Mouse (Mus musculus): ENCODE results near the gene Tppp3. TPM values are rescaled to one million over a fixed set of nuclear protein-coding genes. Genes with fewer than 3 reads are reported as not detected.

Gene Tppp3
- polyA plus RNA-seq, 1 experiment from 2014 or later: 125 TPM

DNA sequence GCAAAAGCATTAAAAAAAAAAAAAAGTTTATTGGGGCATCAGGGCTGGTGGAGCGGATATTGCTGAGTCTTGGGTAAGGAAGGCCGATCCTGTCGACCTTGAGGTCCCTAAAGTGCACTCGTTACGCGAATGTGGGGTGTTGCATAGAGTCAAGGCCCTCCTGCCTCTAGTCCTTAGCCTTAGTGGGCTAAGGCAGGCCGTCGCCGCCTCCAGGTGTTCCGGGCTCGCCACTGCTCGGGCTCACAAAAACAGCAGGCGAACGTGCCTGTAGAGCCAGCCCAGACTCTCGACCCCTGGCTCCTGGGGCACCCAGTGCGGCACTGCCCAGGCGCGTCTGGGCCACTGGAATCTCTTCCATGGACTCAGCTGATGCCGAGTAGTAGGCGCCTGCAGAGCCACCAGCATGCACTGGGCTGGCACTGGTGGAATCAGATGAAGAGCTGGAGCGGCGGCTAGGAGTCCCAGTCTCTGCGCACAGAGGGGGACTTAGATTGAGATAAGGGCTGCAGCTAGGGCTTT is 1.1 kb upstream of the Tppp3 start:
- no peak overlapping the region for H3K9ac ChIP-seq
- H3K9me3 ChIP-seq: no peaks in the 10 kb centered on the region
- ATAC-seq (replicated peaks): no peak
- H3K36me3 ChIP-seq (replicated peaks): no peaks in the 10 kb centered on the region
- H3K4me2 ChIP-seq: no peak overlapping the region
- 0 out of 2 replicates have a peak, but pooled peaks cover 3% of the 10 kb centered on the region for H3K27me3 ChIP-seq (replicated peaks)
- WGBS: 31% methylated on average over 23 of the region's 23 CpGs
- H3K4me1 ChIP-seq: peaks cover 56% of the 10 kb centered on the region
- H3K27ac ChIP-seq: no peak overlapping the region
- no peak overlapping the region for H3K4me3 ChIP-seq

DNA sequence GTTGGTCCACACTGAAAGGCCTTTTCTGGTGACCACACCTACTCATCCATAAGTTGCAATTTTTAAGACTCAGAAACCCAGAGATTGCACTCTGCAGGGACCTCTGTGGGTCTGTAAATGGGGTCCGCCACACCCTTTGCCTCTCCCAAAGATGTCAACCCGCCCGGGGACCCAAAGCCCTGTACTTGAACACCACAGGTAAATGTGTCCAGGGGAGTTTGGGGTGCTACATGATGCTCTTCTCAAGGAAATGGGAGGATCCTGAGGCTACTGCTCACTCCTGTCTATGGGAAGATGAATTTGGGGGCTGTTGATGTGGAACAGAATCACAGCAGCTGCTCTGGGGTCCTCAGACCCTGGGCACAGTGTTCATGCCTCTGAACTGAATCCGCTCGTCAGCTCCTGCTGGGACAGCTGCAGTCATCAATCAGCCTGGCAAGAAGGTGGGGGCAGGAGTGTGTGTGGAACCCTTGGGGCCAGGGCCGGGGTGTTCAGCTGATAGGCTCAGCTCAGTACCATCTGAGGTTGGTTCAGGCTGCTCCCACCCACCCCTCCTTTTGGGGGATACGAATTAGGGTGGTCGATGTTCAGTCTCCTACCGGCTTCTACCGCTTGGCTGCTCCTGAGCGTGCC is 529 bp downstream of the Tppp3 start:
- H3K4me2 ChIP-seq: peak overlapping the region; percentile 67
- peak overlapping the region; percentile 43 for H3K4me3 ChIP-seq
- 20% methylated on average over 11 of the region's 11 CpGs for WGBS
- peak overlapping the region; percentile 67 for H3K27ac ChIP-seq
- peak overlapping the region; percentile 54 for H3K9ac ChIP-seq
- H3K27me3 ChIP-seq (replicated peaks): 0 out of 2 replicates have a peak, but pooled peaks cover 3% of the 10 kb centered on the region
- no peaks in the 10 kb centered on the region for H3K36me3 ChIP-seq (replicated peaks)
- ATAC-seq (replicated peaks): 0 out of 2 replicates have a peak, but pooled peaks have one; percentile 0
- H3K9me3 ChIP-seq: no peaks in the 10 kb centered on the region
- peaks cover 58% of the 10 kb centered on the region for H3K4me1 ChIP-seq

DNA sequence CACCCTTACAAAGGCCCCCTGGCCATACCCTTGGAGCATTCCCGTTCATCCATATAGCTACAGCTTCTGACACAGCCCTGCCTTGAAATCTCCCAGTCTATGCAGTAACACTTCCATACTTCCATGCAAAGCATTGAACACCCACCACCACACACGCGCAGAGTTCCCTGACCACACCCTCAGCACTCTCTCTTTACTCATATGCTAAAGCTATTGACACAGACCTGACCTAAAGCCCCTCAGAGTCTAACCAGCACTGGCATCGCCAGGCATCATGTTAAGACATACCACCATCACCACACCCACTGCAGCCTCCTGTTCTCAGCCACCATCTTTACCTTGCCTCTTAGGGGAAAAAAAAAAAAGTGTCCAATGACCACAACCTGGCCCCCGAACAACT is 1.1 kb downstream of the Tppp3 start:
- 79% methylated on average over 5 of the region's 5 CpGs for WGBS
- peaks cover 57% of the 10 kb centered on the region for H3K4me1 ChIP-seq

DNA sequence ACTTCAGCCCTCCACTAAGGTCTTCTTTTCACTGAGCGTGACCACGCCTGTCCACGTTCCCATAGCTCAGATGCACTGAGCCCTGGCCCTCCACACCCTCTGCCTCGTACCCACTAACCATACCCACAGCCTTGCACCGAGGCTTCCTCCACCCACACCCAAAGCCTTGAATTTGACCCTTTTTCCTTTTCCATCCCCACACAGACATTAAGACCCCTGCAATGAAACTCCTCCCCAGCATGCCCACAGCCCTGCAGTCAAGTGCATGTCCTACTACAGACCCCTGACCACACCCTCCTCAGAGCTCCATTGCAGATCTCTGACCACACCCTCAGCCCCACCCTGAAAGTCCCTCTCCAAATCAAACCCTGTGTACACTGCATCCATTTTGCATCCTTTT is 1.5 kb downstream of the Tppp3 start:
- Histone ChIP-seq H3K27me3 (replicated peaks) (0 out of 2 replicates have a peak, but pooled peaks cover 3% of the 10 kb centered on the region), H3K4me1 (peaks cover 52% of the 10 kb centered on the region), H3K9me3 (no peaks in the 10 kb centered on the region), H3K4me2 (peak overlapping the region; percentile 67), H3K4me3 (peak overlapping the region; percentile 43), H3K9ac (peak overlapping the region; percentile 30; the same call in 1 of the 2 replicates), H3K27ac (peak overlapping the region; percentile 67), H3K36me3 (replicated peaks) (no peaks in the 10 kb centered on the region)
- 78% methylated on average over 5 of the region's 5 CpGs for WGBS
- no peak for ATAC-seq (replicated peaks)

More for the DNA sequence above, 1.1 kb downstream of the Tppp3 start:
- Histone ChIP-seq H3K27ac (peak overlapping the region; percentile 67), H3K9me3 (no peaks in the 10 kb centered on the region), H3K4me2 (peak overlapping the region; percentile 67), H3K27me3 (replicated peaks) (0 out of 2 replicates have a peak, but pooled peaks cover 3% of the 10 kb centered on the region), H3K4me3 (peak overlapping the region; percentile 43), H3K9ac (peak overlapping the region; percentile 54), H3K36me3 (replicated peaks) (no peaks in the 10 kb centered on the region)
- ATAC-seq (replicated peaks): no peak

DNA sequence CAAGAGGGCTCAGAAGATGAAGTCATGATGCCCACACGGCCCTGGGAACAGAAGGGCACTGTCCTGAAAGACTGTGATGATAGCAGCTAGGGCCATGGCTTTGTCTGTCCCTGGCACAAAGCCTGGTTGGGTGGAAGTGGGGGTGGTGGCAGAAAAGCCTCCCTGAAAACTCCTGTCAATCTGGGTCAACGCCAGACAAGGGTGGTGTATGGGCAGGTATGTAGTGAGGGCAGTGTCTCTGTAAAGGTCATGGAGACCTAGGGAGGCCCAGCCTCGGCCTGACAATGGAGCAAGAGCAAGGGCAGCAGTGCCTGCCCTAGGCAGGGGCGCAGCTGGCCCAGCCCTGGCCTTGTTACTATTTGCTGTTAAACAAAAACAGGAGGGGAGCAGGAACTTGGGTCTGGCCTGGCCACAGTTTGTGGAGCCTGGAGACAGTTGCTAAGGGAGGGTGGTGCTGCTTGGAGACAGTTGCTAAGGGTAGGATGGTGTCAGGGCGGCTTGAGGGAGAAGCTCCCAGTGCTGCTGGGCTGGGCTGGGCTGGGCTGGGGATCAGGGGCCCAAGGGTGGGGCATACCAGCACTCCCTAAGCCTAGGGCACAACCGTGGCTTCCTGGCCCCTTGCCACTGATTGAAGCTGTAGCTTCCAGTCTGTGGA is 2.2 kb downstream of the Tppp3 start:
- 29% methylated on average over 6 of the region's 6 CpGs for WGBS
- Histone ChIP-seq H3K4me2 (peak overlapping the region; percentile 67), H3K9ac (0 out of 2 replicates have a peak overlapping the region, but pooled peaks have one; percentile 12), H3K4me1 (peaks cover 52% of the 10 kb centered on the region), H3K27me3 (replicated peaks) (0 out of 2 replicates have a peak, but pooled peaks cover 3% of the 10 kb centered on the region), H3K27ac (peak overlapping the region; percentile 67), H3K9me3 (no peaks in the 10 kb centered on the region), H3K36me3 (replicated peaks) (no peaks in the 10 kb centered on the region), H3K4me3 (peak overlapping the region; percentile 43)
- ATAC-seq (replicated peaks): peak; percentile 15

DNA sequence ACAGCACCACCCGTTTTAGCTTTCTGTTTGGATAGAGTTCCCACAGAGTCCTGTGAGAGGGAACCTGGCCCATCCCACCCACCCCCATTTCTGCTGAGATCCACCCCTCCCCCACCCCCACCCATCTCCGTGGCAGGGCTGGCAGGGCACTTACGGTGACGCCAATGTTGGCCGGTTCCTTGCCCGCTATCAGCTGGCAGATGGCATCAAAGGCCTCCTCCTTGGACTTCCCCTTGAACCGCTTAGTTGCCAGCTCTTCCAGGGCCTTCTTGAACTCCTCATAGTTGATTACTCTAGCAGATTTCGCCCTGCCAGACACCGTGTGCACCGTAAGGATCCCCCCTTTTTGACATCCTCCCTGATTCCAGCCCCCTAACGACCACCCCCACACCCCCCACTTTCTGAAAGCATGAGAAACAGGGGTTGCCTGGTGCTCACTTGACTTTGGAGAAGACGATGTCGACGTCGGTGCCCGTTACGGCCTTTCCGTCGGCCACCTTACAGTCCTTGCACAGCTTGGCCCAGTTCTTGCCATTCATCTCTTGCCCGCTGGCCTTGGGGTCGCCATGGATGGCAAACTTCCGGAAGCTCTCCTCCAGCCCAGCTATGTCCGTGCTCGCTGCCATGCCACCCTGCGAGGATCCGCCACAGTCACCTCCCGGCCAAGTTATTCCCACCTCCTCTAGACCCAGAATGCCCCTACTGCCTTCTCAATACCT is 3.2 kb downstream of the Tppp3 start:
- WGBS: 91% methylated on average over 27 of the region's 27 CpGs
- H3K9ac ChIP-seq: no peak overlapping the region
- ATAC-seq (replicated peaks): no peak
- no peak overlapping the region for H3K4me2 ChIP-seq
- no peaks in the 10 kb centered on the region for H3K9me3 ChIP-seq
- 0 out of 2 replicates have a peak, but pooled peaks cover 3% of the 10 kb centered on the region for H3K27me3 ChIP-seq (replicated peaks)
- no peak overlapping the region; the same call in 1 of the 2 replicates for H3K27ac ChIP-seq
- H3K4me3 ChIP-seq: no peak overlapping the region
- H3K4me1 ChIP-seq: peaks cover 49% of the 10 kb centered on the region
- H3K36me3 ChIP-seq (replicated peaks): no peaks in the 10 kb centered on the region

DNA sequence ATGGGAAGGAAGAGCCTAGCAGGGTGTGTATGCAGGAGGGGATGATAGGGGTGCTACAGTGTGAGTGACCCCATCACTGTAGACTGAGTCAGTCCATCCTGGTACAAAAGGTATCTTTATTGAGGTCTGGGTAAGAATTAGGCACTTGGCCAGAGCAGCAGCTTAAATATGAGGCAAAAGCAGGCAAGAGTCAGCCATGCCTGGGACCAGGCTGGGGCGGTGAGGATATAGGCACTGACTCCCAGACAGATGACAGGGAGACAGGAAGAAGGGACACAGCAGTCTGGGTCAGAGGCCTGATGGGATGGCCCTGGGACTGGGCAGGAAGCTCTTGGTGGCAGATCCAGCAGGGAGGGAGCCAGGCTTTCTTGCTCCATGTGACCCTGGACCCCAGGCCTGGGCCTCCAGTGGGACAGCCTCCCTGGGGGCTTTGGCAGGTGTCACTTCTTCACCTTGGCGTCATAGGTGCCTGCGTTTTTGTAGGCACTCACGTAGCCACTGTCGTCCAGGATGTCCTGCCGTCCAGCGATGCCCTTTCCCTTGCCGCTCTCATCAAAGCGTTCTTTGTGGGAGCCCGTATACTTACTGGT is 3.8 kb downstream of the Tppp3 start:
- Histone ChIP-seq H3K4me3 (no peak overlapping the region), H3K27me3 (replicated peaks) (0 out of 2 replicates have a peak, but pooled peaks cover under 1% of the 10 kb centered on the region), H3K4me2 (no peak overlapping the region), H3K27ac (peak overlapping the region; percentile 64), H3K4me1 (peaks cover 46% of the 10 kb centered on the region), H3K9ac (no peak overlapping the region), H3K36me3 (replicated peaks) (no peaks in the 10 kb centered on the region), H3K9me3 (no peaks in the 10 kb centered on the region)
- WGBS: 92% methylated on average over 10 of the region's 10 CpGs
- no peak for ATAC-seq (replicated peaks)

DNA sequence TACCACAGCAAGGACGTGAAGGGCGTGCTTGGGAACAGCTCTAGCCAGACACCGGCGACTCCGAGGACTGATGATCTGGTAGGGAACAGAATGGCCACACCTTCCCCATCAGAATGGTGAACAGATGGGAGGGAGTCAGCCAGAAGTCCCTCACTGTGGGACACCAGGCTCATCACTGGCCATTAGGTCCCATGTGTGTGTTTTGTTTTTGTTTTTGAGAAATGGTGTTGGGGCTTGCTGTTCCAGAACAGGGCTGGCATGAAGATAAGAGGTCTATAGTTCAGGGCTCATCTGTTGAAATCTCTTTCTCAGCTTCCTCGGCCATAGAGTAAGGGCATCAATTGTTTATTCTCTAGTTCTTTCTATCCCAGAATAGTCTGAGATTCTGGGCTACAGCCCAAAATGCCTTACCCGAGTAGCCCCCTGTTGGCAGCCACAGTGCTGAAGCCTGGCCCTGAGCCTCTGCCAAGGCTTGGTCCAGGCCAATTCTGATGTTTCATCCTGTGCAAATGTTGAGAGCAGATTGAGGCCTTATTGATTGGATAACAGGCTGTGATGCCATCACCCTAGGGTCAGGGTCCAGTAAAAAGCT is 4.5 kb downstream of the Tppp3 start:
- ATAC-seq (replicated peaks): no peak
- Histone ChIP-seq H3K27ac (peak overlapping the region; percentile 64), H3K9ac (no peak overlapping the region), H3K4me2 (no peak overlapping the region), H3K9me3 (no peaks in the 10 kb centered on the region), H3K4me3 (no peak overlapping the region), H3K36me3 (replicated peaks) (no peaks in the 10 kb centered on the region), H3K4me1 (peaks cover 43% of the 10 kb centered on the region), H3K27me3 (replicated peaks) (no peaks in the 10 kb centered on the region)
- WGBS: 71% methylated on average over 7 of the region's 7 CpGs

DNA sequence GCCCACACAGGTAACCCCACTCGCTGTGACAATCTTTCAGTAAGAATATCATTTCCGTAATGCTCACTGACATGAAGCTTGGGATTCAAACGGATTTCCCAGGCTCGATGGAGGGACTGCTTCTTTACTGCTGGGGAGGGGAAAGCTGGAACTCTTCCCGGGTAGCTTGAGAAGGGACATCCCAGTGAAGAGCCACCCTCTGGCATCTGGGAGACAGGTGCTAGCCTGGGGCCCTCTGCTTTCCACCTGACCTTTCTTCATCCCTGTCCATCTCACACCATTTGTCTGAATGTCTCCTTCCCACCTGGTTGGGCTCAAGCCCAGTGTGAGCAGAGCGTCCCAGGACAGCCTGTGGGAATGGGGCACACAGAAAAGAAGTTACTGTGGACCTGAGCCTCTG is 5.1 kb downstream of the Tppp3 start:
- no peak overlapping the region for H3K4me3 ChIP-seq
- peak overlapping the region; percentile 64 for H3K27ac ChIP-seq
- no peaks in the 10 kb centered on the region for H3K9me3 ChIP-seq
- no peak overlapping the region for H3K4me2 ChIP-seq
- WGBS: 83% methylated on average over 6 of the region's 6 CpGs
- no peaks in the 10 kb centered on the region for H3K27me3 ChIP-seq (replicated peaks)
- no peak for ATAC-seq (replicated peaks)
- no peak overlapping the region for H3K9ac ChIP-seq
- peaks cover 37% of the 10 kb centered on the region for H3K4me1 ChIP-seq
- no peaks in the 10 kb centered on the region for H3K36me3 ChIP-seq (replicated peaks)

DNA sequence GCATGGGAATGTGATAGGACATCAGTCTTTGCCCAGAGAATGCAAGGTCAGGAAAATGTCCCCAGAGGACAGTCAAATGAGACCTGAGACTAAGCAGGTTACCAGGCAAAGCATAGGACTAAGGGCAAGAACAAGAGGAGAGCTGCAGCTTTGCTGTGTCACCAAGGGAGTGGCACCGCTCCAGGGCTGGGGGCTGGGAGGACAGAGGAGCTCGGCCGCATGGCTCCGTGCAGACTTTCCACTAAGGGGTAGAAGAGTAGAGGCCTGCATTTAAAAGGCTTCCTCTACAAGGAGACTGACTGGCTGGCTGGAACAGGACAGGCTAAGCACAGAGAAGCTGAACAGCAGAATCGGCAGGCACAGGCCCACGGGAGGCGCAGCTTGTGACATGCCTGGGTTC is 6.7 kb downstream of the Tppp3 start:
- ATAC-seq (replicated peaks): no peak
- no peak overlapping the region for H3K27ac ChIP-seq

DNA sequence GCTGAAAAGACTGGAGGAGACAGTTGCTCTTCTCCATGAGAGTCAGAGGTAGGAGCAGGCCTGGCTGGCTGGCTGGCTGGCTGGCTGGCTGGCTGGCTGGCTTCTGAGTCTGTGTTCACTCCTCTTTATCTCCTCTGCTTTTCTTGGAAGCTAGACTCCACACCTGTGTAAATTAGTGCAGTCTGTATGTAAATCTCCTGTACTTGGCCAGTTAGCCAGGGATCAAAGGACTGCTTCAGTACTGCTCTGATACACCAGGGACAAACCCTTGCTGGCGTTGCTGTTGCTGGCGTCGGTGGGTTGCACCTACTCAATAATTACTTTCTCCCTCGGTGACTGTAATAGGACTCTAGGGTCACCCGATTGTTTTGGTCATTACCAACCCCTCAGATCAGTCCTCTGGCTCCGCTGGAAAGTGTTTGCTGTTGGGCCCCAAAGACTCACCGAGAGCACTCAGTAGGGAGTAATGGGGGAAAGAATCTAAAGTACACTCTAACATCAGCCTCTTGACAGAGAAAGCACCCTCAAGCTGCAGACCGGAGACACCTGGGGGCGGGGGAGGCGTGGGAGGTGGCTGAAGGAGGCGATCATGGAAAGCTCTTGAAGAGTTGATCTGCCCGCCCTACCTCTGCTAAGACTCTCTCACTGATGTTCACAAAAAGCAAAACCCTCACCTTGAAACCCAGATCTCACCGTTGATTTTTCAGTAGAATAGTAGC is 10.1 kb downstream of the Tppp3 start:
- Histone ChIP-seq H3K36me3 (replicated peaks) (no peaks in the 10 kb centered on the region), H3K27ac (no peak overlapping the region), H3K9me3 (no peaks in the 10 kb centered on the region), H3K4me1 (0 out of 2 replicates have a peak, but pooled peaks cover 16% of the 10 kb centered on the region), H3K27me3 (replicated peaks) (no peaks in the 10 kb centered on the region), H3K4me3 (no peak overlapping the region), H3K9ac (no peak overlapping the region), H3K4me2 (no peak overlapping the region)
- ATAC-seq (replicated peaks): no peak
- WGBS: 71% methylated on average over 13 of the region's 13 CpGs

More for the DNA sequence above, 6.7 kb downstream of the Tppp3 start:
- H3K9ac ChIP-seq: no peak overlapping the region
- peaks cover 27% of the 10 kb centered on the region for H3K4me1 ChIP-seq
- H3K9me3 ChIP-seq: no peaks in the 10 kb centered on the region
- no peak overlapping the region for H3K4me3 ChIP-seq
- 68% methylated on average over 7 of the region's 7 CpGs for whole genome bisulfite sequencing
- no peak overlapping the region for H3K4me2 ChIP-seq
- no peaks in the 10 kb centered on the region for H3K36me3 ChIP-seq (replicated peaks)
- H3K27me3 ChIP-seq (replicated peaks): no peaks in the 10 kb centered on the region
